In the genomic region with DNA sequence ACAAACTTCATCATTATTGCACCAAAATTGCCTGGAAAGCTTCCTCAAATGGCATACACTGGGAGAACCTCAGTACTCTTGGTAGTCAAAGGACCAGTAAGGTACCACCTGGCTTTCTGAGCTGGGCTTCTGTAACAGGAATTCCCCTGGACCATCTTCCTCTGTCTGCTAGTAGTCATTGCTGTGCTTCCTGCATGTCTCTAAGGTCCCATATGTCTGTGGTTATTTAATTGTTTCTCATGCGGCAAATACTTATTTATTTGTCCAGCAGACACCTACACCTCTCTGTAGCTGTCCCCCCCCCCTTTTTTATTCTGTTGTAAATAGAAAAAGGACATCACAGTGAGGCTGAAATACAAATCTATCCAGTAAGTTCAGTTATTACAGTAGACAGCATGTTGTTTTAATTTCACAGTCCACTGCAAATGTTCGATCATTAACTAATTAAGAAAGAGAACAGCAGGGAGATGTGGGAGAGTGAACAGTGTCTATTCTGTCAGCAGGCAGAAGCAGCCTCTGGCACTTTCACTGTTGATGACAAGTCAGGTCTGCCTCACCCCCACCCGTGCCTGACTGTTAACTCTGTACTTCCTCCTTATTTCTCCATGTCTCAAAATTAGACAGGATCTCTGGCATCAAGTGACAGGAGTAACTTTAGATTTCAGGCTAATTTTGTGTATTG, we compare ENCODE assay signal across 15 mouse cellular contexts.
A peak's percentile ranks its signal among the peaks of the same experiment; 100 is the strongest.
DNase-seq lines count a peak whose midpoint lies in the region; ATAC-seq lines count a peak whose summit lies in the region.
"Had no signal": no experiment of that assay in that cellular context is flagged by ENCODE, and none has a peak within 500 bp of the region (broad histone marks: within the 10 kb centered on the region; RNA-seq: fewer than 3 reads in every experiment).

No protein-coding gene starts in this region.

- H3K9me3 ChIP-seq in forebrain, embryonic 14.5 days (replicated peaks; ENCODE audit: control insufficient read depth, low read length), result no peaks in the 10 kb centered on the region
- no peaks in the 10 kb centered on the region for H3K9me3 ChIP-seq in forebrain, embryonic 12.5 days
- no peaks in the 10 kb centered on the region for H3K9me3 ChIP-seq in midbrain, embryonic 14.5 days (ENCODE audit: control insufficient read depth, low read length)
- no peaks in the 10 kb centered on the region for H3K9me3 ChIP-seq in midbrain, embryonic 16.5 days (replicated peaks; ENCODE audit: control insufficient read depth, low read length, poor library complexity, severe bottlenecking)
- no peaks in the 10 kb centered on the region for H3K9me3 ChIP-seq in hindbrain, embryonic 16.5 days (ENCODE audit: control insufficient read depth, low read length)
- H3K9me3 ChIP-seq in neural tube, embryonic 15.5 days (replicated peaks), result no peaks in the 10 kb centered on the region
- no peaks in the 10 kb centered on the region for H3K9me3 ChIP-seq in limb, embryonic 10.5 days (replicated peaks)
- H3K9me3 ChIP-seq: embryonic facial prominence, embryonic 13.5 days; stomach, embryonic 15.5 days had no signal

- H3K4me2 ChIP-seq in forebrain, embryonic 14.5 days (ENCODE audit: low read length), result no peak overlapping the region
- no peak overlapping the region for H3K4me2 ChIP-seq in forebrain, embryonic 12.5 days
- no peak overlapping the region for H3K4me2 ChIP-seq in midbrain, embryonic 14.5 days (ENCODE audit: low read length)
- H3K4me2 ChIP-seq in midbrain, embryonic 16.5 days (ENCODE audit: low read length), result no peak overlapping the region
- no peak overlapping the region for H3K4me2 ChIP-seq in hindbrain, embryonic 16.5 days (ENCODE audit: low read length)
- H3K4me2 ChIP-seq in neural tube, embryonic 15.5 days, result no peak overlapping the region
- H3K4me2 ChIP-seq: embryonic facial prominence, embryonic 13.5 days; stomach, embryonic 15.5 days had no signal

- H3K27ac ChIP-seq in forebrain, embryonic 14.5 days (ENCODE audit: low read depth, low read length), result no peak overlapping the region
- no peak overlapping the region for H3K27ac ChIP-seq in forebrain, embryonic 12.5 days
- no peak overlapping the region for H3K27ac ChIP-seq in midbrain, embryonic 14.5 days (replicated peaks; ENCODE audit: low read depth, low read length)
- H3K27ac ChIP-seq in midbrain, embryonic 16.5 days (ENCODE audit: low read length), result no peak overlapping the region
- no peak overlapping the region for H3K27ac ChIP-seq in hindbrain, embryonic 16.5 days (ENCODE audit: low read depth, low read length)
- H3K27ac ChIP-seq in neural tube, embryonic 15.5 days (replicated peaks), result no peak overlapping the region
- no peak overlapping the region for H3K27ac ChIP-seq in limb, embryonic 10.5 days
- H3K27ac ChIP-seq: embryonic facial prominence, embryonic 13.5 days; stomach, embryonic 15.5 days had no signal

- no peak overlapping the region for H3K9ac ChIP-seq in forebrain, embryonic 14.5 days (ENCODE audit: low read length)
- H3K9ac ChIP-seq in forebrain, embryonic 12.5 days, result no peak overlapping the region
- no peak overlapping the region for H3K9ac ChIP-seq in midbrain, embryonic 14.5 days (replicated peaks; ENCODE audit: low read length)
- H3K9ac ChIP-seq in midbrain, embryonic 16.5 days (ENCODE audit: low read depth, low read length), result no peak overlapping the region
- no peak overlapping the region for H3K9ac ChIP-seq in hindbrain, embryonic 16.5 days (ENCODE audit: low read depth, low read length)
- no peak overlapping the region for H3K9ac ChIP-seq in neural tube, embryonic 15.5 days (replicated peaks)
- H3K9ac ChIP-seq: embryonic facial prominence, embryonic 13.5 days; stomach, embryonic 15.5 days had no signal

- peak; percentile 57 for DNase-seq in forebrain, embryonic 14.5 days (ENCODE audit: low spot score)
- DNase-seq in midbrain, embryonic 14.5 days, result peak; percentile 30
- DNase-seq in limb, embryonic 10.5 days (ENCODE audit: low spot score), result no peak
- no peak for DNase-seq in gastrocnemius, postnatal 36 days
- DNase-seq: cerebellum, postnatal 36 days; heart, adult 11 months; heart, postnatal 10 days; right cerebral cortex, postnatal 4 days had no signal

- H3K4me1 ChIP-seq in forebrain, embryonic 14.5 days (ENCODE audit: control insufficient read depth, insufficient read depth, low read length), result no peaks in the 10 kb centered on the region
- no peaks in the 10 kb centered on the region for H3K4me1 ChIP-seq in forebrain, embryonic 12.5 days
- H3K4me1 ChIP-seq in midbrain, embryonic 14.5 days (ENCODE audit: control insufficient read depth, insufficient read depth, low read length), result no peaks in the 10 kb centered on the region
- H3K4me1 ChIP-seq in midbrain, embryonic 16.5 days (ENCODE audit: control insufficient read depth, insufficient read depth, low read length), result no peaks in the 10 kb centered on the region
- H3K4me1 ChIP-seq in hindbrain, embryonic 16.5 days (ENCODE audit: control insufficient read depth, insufficient read depth, low read depth, low read length), result no peaks in the 10 kb centered on the region
- no peaks in the 10 kb centered on the region for H3K4me1 ChIP-seq in neural tube, embryonic 15.5 days
- H3K4me1 ChIP-seq in limb, embryonic 10.5 days, result no peaks in the 10 kb centered on the region
- H3K4me1 ChIP-seq: embryonic facial prominence, embryonic 13.5 days; stomach, embryonic 15.5 days had no signal

- H3K27me3 ChIP-seq in forebrain, embryonic 14.5 days (replicated peaks; ENCODE audit: control insufficient read depth, insufficient read depth, low read length), result no peaks in the 10 kb centered on the region
- no peaks in the 10 kb centered on the region for H3K27me3 ChIP-seq in forebrain, embryonic 12.5 days
- H3K27me3 ChIP-seq in midbrain, embryonic 14.5 days (ENCODE audit: control insufficient read depth, insufficient read depth, low read length), result no peaks in the 10 kb centered on the region
- no peaks in the 10 kb centered on the region for H3K27me3 ChIP-seq in midbrain, embryonic 16.5 days (ENCODE audit: control insufficient read depth, insufficient read depth, low read depth, low read length)
- H3K27me3 ChIP-seq in hindbrain, embryonic 16.5 days (replicated peaks; ENCODE audit: control insufficient read depth, insufficient read depth, low read length), result no peaks in the 10 kb centered on the region
- H3K27me3 ChIP-seq in neural tube, embryonic 15.5 days (replicated peaks), result no peaks in the 10 kb centered on the region
- H3K27me3 ChIP-seq in limb, embryonic 10.5 days (ENCODE audit: low read depth, poor library complexity, severe bottlenecking), result no peaks in the 10 kb centered on the region
- H3K27me3 ChIP-seq: embryonic facial prominence, embryonic 13.5 days; stomach, embryonic 15.5 days had no signal

- no peaks in the 10 kb centered on the region for H3K36me3 ChIP-seq in forebrain, embryonic 14.5 days (ENCODE audit: control insufficient read depth, insufficient read depth, low read length)
- H3K36me3 ChIP-seq in forebrain, embryonic 12.5 days (replicated peaks), result no peaks in the 10 kb centered on the region
- no peaks in the 10 kb centered on the region for H3K36me3 ChIP-seq in midbrain, embryonic 14.5 days (ENCODE audit: control insufficient read depth, insufficient read depth, low read length)
- H3K36me3 ChIP-seq in midbrain, embryonic 16.5 days (ENCODE audit: control insufficient read depth, insufficient read depth, low read length), result no peaks in the 10 kb centered on the region
- no peaks in the 10 kb centered on the region for H3K36me3 ChIP-seq in hindbrain, embryonic 16.5 days (ENCODE audit: control insufficient read depth, insufficient read depth, low read length)
- H3K36me3 ChIP-seq in neural tube, embryonic 15.5 days, result no peaks in the 10 kb centered on the region
- no peaks in the 10 kb centered on the region for H3K36me3 ChIP-seq in limb, embryonic 10.5 days
- H3K36me3 ChIP-seq: embryonic facial prominence, embryonic 13.5 days; stomach, embryonic 15.5 days had no signal

- WGBS in forebrain, embryonic 14.5 days, result 54% methylated on average over 3 of the region's 3 CpGs
- WGBS in forebrain, embryonic 12.5 days, result 69% methylated on average over 3 of the region's 3 CpGs
- 70% methylated on average over 3 of the region's 3 CpGs for WGBS in midbrain, embryonic 14.5 days
- WGBS in midbrain, embryonic 16.5 days, result 65% methylated on average over 3 of the region's 3 CpGs
- 38% methylated on average over 3 of the region's 3 CpGs for WGBS in hindbrain, embryonic 16.5 days
- WGBS in neural tube, embryonic 15.5 days, result 40% methylated on average over 3 of the region's 3 CpGs
- WGBS in limb, embryonic 10.5 days, result 87% methylated on average over 3 of the region's 3 CpGs

- intact Hi-C loops in gastrocnemius, postnatal 36 days (cut with DNase I), result no loop called here

- no peak overlapping the region for H3K4me3 ChIP-seq in forebrain, embryonic 14.5 days (ENCODE audit: low read depth, low read length)
- H3K4me3 ChIP-seq in forebrain, embryonic 12.5 days (replicated peaks), result no peak overlapping the region
- H3K4me3 ChIP-seq in midbrain, embryonic 14.5 days (replicated peaks; ENCODE audit: low read depth, low read length), result no peak overlapping the region
- no peak overlapping the region for H3K4me3 ChIP-seq in midbrain, embryonic 16.5 days (ENCODE audit: low read depth, low read length)
- no peak overlapping the region for H3K4me3 ChIP-seq in hindbrain, embryonic 16.5 days (ENCODE audit: low read length)
- H3K4me3 ChIP-seq in neural tube, embryonic 15.5 days (replicated peaks), result no peak overlapping the region
- H3K4me3 ChIP-seq in limb, embryonic 10.5 days, result no peak overlapping the region
- H3K4me3 ChIP-seq: embryonic facial prominence, embryonic 13.5 days; stomach, embryonic 15.5 days had no signal

- ATAC-seq in forebrain, embryonic 14.5 days, result peak; percentile 76; the same call in 1 of the 2 replicates
- ATAC-seq in forebrain, embryonic 12.5 days (ENCODE audit: low FRiP score), result no peak
- ATAC-seq in midbrain, embryonic 14.5 days (ENCODE audit: low FRiP score, low TSS enrichment), result no peak
- ATAC-seq in midbrain, embryonic 16.5 days, result no peak
- ATAC-seq in hindbrain, embryonic 16.5 days, result peak; percentile 93
- ATAC-seq in neural tube, embryonic 15.5 days (ENCODE audit: low FRiP score), result peak; percentile 93
- ATAC-seq: intestine, postnatal 0 days had no signal

Comparison
In these comparisons a context has a peak if more than half of its experiments do, and no peak if none do; other contexts are left out.
1. ATAC-seq: peak in forebrain, embryonic 14.5 days (single experiment), hindbrain, embryonic 16.5 days (single experiment) and neural tube, embryonic 15.5 days (single experiment); none in forebrain, embryonic 12.5 days (single experiment), midbrain, embryonic 14.5 days (single experiment) and midbrain, embryonic 16.5 days (single experiment).
2. DNase-seq: peak in forebrain, embryonic 14.5 days (single experiment) and midbrain, embryonic 14.5 days (single experiment); none in limb, embryonic 10.5 days (single experiment) and gastrocnemius, postnatal 36 days (0 of 2).